Mouse (Mus musculus) testis, adult 2 months (tissue): ENCODE results near the gene Negr1.

ENCODE experiments used
- CTCF ChIP-seq: fragments of 200-500 bp; IDR thresholded peaks from 2 replicates; pipeline ENCODE4 v1.5.1; 2012; ENCODE audit warnings: low read depth, mild to moderate bottlenecking, inconsistent platforms, low read length, moderate library complexity; ENCODE audit not compliant: control insufficient read depth, insufficient read depth, insufficient replicate concordance
- POLR2A ChIP-seq: fragments of 200-500 bp; IDR thresholded peaks from 2 replicates; pipeline ENCODE4 v1.6.1; 2012; ENCODE audit warnings: low read depth, mild to moderate bottlenecking, inconsistent platforms, low read length, moderate library complexity; ENCODE audit not compliant: control insufficient read depth

DNA sequence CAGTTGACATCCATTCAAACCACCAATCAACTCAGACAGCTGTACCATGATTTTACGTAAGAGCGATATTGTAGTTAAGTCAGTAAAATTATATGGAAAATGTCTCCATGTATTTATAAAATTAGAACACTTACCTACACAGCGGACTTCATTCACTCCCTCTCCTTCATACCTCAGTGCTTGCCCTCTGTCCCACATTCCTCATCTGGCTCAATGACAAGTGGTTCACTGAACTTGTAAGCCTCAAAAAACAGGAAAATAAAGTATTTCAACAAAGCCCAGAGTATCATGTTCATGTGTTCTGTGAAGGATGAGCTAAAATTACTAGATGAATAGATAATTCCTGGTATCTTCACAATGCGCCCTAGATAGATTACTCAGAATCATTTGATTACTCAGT lies 232.5 kb downstream of the Negr1 start:
- TF ChIP-seq CTCF, result no peak
- no peak for TF ChIP-seq POLR2A
